Mouse (Mus musculus) cerebellum, postnatal 10 days (tissue): ENCODE measurements around the gene Tollip.

ENCODE experiments used
- DNase-seq, 2 experiments: peaks; one replicate each; pipeline ENCODE4 v3.0.0; 2021; ENCODE audit warnings: mixed read lengths in 2 of 2

Gene Tollip

DNA sequence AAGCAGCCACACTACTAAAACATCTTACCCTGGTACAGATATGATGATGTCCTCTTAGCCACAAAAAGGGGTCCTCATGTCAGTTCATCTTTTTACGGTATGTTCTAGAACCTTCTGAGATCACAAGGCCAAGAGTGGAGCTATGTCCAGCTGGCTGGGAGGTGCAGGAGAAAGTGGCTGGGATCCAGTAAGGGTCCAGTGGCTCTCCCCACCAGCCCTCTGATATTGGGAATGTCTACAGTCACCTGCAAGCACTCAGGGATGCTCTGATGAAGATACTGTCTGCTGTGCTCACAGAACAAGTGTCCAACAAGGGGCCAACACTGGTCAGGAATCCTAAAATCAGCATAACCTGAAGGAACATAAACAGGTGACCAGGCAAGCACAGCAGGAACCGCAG lies at the start of gene Tollip:
Gene Tollip (minus strand): TSS at position 101 of the 400 bp plus-strand sequence.
- no peak for DNase-seq

DNA sequence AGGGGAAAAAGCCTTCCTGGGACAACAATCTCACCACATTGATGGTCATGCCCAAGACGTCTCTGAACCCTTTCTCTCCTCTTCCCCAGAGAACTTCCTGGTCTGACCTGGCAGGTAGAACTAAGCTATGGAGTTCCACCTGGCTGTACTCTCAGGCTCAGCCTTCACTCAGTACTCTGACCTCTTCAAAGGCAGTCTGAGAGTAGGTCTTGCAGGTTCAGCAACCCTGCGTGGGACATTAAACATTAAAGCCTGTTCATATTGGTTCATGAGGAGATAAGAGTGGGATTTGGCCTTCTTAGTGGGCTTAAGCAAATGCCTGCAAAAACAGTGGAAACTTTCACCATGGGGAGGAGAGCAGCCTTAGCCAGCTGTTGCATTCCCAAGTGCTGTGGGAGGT lies 48.0 kb upstream of the Tollip start:
- no peak for DNase-seq

- DNase-seq = no peak
These were observed 44.2 kb upstream of the Tollip start for GRCm38 (mm10) chr7:141962521-141962920.

- peak; percentile 49 to 65 for DNase-seq
These were observed 43.2 kb upstream of the Tollip start for GRCm38 (mm10) chr7:141961491-141961890.

DNA sequence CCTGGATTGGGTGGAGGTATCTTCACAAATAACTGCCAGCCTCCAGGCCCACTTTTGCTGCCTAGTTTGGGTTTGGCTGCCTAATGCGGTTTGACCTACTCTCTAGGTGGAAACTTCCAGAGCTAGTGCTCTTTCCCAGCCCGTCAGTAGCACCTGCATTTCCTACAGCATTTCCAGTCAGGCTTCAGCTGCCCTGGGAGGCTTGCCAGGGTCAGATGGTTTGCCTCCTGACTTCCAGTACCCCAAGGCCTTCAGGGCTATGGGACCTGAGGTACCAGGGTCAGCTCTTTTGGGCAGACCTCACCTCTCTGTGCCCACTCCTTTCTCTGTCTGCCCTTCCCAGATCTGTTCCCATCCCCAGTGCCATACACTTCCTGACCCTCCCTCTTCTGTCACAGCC lies 42.6 kb upstream of the Tollip start:
- DNase-seq = peak; percentile 36 to 57

- no peak for DNase-seq
These were observed 40.8 kb upstream of the Tollip start for GRCm38 (mm10) chr7:141959133-141959532.

DNA sequence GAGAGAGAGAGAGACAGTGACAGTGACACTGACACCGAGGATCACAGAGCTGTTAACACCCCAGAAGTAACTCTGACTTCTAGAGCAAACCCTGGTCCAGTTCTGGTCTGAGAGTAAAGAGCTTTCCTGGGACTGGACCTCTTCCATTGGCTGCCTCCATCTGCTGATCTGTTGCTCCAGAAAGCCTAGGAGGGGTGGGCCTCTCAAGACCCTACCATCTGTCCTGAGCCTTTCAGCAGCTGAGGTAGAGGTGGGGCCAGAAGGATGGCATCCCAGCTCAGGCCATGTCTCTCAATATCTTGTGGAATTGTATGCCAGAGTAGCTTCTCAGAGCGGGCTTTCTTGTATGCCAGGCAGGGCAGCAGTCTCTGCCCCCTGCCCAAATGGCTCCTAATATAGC lies 39.9 kb upstream of the Tollip start:
- peak; percentile 54 to 63 for DNase-seq

DNA sequence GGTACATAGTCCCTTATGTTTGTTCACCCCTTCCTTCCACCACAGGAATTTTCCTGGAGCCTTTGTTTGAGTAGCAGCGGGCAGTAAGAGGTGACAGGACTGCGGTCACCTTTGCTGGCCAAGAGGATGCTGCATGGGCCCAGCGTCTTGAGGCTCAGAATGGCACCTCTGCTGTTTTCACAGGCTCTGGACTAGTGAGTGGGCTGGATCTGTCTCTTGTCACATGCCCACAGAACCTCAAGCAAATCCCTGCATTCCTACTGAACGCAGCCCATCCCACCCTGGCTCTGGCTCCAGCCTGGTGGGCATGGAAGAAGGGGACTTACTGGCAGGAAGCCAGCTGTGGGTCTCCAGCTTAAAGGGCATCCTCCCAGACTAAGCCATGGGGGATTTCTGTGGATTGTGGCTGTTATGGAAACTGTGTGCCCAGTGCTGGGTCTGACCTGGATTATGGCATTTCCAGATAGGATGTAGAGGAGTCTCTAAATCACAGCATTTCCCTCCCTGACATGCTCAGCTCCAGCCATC lies 39.3 kb upstream of the Tollip start:
- DNase-seq = peak; percentile 43 to 59

DNA sequence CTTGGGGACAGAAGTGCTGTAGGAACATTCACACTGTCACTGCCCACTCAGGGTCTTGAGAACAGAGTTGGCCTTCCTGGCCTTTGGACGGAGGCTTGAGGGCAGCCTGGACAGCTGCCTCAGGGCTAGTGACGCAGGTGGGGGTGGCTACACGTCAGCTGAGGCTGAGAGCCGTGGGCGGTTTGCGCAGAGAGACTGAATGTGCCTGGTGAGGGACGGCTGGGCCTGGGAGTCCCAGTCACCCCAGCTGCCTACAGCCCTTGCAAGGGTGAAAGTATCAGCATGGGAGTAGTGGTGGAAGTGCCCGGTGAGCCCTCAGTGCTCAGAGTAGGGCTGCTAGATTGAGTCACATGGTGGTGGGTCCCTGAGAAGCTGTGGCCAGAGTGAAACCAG lies 37.9 kb upstream of the Tollip start:
- peak; percentile 38 to 51 for DNase-seq

DNA sequence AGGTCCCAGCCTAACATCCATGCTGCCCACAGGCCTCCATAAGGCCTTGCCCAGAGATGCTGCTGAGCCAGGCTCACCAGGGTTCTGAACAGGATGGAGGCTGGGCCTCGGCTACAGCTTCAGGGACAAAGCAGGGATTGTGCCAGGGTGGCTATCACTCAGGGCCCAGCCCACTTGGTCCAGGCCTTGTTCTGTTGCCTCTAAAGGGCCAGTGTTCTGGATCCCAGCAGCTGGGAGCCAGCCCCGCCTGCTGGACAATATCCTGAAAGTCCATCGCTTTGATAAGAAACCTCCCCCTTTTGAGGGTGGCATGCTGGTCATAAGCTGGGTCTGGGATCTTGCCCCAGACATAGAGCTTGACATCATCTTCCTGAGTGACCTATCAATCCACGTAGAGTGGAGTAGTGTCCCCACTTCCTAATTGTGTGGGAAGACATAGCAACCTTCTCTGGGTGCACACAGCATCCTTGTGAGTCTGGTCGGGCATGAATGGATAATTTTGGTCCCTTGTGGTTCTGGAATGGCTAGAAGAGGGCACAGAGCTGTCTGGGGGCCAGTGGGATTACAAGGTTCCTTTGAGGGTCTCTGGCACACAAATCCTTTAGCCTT lies 37.4 kb upstream of the Tollip start:
- peak; percentile 41 to 59 for DNase-seq

- no peak for DNase-seq
These were observed 35.3 kb upstream of the Tollip start for GRCm38 (mm10) chr7:141953616-141954015.

DNA sequence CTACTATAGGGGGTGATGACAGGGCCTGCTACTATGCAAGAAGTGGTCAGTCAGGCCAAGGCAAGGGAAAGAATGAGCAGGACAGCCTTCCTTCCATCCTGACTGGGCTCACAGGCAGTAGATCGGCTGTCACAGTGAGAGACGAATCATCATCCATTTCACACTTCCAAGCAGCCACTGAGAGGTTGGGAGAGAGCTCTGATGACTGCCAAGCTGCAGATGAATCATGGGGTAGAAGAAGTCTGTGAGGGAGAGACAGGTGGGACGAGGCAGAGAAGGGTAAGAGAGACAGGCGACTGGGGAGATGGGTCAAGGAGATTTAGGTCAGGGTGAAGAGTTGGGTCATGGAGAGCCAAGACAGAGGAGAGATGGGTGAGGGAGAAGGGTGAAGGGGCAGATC lies 34.6 kb upstream of the Tollip start:
- DNase-seq = no peak

DNA sequence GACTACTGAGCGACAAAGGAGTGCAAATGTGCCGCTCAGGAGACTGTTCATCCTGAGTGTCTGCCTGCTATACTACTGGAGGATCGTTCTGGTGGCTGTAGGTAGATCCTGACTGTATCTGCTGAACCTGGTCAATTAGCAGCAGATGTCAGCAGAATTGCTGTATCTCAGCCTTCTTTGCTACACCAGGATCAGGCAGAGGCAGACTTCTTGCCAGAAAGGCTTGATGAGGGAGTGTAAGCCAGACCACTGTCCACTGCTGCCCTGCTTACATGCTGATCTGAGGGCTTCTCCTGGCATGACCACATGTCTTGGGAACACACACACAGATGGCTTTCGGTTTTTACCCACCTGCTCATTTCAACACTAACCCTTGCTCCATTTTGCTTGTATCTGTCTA lies 33.5 kb upstream of the Tollip start:
- peak; percentile 68 to 71 for DNase-seq

DNA sequence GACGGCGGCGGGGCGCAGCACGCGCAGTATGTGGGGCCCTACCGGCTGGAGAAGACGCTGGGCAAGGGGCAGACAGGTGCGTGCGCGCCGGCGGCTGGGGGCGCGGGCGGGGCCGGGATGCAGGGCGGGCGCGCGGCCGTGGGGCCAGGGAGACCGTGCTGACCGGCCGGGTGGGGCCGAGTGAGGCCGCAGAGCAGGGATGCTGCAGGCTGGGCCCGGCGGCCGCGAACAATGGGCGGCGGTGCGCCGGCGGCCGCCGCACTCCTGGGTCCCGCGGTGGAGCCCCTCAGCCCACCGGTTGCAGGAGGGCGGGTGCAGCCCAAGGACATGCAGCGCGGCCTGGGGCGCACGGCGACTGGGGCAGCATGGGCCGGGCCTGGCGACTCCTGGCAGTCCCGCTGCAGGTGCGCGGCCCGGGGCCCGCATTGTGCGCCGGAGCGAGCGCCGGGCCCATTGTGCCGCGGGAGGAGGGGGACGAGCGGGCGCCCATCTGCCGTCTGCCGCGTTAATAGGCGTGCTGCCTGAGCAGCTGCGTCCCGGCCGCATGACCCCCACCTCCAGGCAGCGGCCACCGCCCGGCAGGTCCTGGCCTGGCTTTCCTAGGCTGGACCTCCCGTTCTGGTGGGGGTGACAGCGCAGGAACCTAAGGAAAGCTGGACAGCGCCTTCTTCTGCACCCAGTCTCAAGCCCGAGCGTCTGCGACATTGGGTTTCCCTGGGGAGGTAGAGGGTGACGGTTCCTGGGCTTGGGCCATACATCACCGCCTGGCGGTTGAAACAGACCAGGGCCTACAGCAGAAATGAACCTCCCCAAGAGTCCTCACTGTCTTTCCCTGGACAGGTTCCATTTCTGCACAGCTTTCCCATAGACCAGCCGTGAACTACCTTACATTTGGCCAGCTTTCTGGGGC lies 32.1 kb upstream of the Tollip start:
- DNase-seq = peak; percentile 87 to 90

DNA sequence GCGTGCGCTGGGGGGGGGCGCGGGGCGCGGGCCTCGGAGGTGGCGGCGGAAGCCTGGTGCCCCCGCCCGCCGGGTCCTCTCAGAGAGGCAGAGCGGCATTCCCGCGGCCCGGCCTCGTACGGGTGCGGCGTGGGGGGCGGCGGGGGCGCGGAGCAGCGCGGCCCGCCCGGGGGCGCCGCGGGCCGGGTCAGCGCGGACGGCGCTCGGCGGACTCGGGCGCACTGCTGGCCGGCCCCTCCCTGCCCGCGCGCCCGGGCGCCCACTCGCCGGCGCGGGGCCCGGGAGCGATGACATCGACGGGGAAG lies 31.4 kb upstream of the Tollip start:
- no peak for DNase-seq

DNA sequence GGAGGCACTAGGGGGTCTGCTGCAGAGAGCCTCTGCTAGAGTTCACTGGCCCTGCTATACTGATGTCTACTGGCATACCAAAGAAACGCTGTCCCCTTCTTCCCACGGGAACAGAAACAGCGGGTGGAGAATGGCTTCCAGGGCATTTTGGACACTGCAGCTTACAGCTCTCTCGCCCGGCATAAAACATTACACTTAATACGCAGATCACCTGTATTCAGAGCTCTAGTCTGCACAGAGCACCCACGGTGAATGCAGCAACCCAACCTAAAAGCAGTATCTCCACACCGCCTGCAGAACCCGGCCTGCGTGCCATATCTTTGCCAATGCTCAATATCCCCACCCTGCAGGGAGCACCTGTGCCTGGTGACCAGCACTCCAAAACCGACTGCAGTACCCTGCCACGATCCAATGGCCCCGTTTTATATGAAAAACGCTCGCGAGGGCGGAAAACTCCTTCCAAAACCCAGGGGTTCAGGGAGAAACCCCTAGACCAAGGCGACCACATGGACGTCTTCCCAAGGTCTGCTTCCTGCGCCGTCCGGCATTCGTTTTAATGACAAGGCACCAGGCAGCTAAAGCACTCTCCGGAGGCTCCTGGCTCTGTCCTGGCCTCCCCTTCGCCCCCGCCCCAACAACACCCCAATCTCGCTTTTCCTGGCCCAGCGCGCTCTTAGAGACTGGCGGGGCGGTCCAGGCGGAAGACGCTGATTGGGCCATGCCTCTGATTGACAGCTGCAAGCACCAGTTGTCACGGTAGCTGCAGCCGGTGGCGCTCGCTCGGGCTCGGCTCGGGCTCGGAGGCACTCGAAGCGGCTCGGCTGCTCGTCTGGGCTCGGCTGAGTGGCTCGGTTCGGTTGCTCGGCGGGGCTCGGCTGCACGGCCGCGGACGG lies 30.8 kb upstream of the Tollip start, which contains the start of gene Brsk2:
Gene Brsk2 (plus strand): TSS at position 846 of the 893 bp plus-strand sequence.
- DNase-seq = peak; percentile 98 to 99

GRCm38 (mm10) chr7:141948045-141948444 lies 29.7 kb upstream of the Tollip start:
- peak; percentile 54 to 59 for DNase-seq

GRCm38 (mm10) chr7:141947512-141947911 lies 29.2 kb upstream of the Tollip start:
- peak in 1 of 2 experiments; percentile 34 for DNase-seq

DNA sequence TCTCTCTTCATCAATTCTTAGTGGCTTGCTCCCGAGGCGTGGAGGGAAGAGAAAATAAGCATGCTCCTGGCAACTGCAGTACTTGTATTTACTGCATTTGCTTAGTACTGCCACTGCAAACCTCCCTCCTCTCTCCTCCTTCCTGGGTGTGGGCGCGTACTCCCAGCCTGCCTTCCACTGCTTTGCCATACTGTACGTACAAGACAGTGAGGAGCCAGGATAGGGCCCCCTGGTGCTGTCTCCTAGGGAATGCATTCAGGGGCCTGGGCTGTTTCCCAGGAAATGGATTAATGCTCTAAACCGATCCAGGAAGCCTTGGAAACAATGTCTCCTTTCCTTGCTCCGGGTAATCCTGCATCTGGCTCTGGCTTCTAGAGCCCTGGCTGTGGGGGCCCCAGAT lies 27.6 kb upstream of the Tollip start:
- peak; percentile 56 to 68 for DNase-seq

DNA sequence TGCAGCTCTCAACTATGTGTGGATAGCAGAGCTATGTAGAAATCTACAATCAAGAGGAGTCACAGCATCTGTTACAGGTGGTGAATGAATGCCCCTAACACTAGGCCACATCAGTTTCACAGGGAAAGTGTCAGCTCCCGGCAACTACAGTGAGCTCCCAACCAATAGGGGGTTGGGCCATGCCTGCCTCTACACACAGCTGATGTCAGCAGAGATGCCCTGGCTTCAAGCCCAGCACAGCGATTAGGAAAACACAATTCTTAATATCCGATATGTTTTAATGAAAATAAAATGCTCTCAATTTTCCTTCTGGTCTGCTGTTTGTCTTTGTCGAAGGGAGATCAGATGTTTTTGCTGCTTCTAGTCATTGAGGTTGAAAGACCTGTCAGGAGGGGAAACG lies 25.1 kb upstream of the Tollip start:
- peak; percentile 63 to 67 for DNase-seq

- DNase-seq = peak in 1 of 2 experiments; percentile 59
These were observed 16.6 kb upstream of the Tollip start for GRCm38 (mm10) chr7:141934951-141935350.

- DNase-seq = peak; percentile 96 to 97
These were observed 16.0 kb upstream of the Tollip start for GRCm38 (mm10) chr7:141934128-141934898.
